In genomic region chr16:4036807-4037206, GRCm38 (mm10) we compare ENCODE assay signal across 28 mouse cellular contexts. TPM values are rescaled to one million over a fixed set of nuclear protein-coding genes. Genes with fewer than 3 reads are reported as not detected.
DNase-seq lines count a peak whose midpoint lies in the region; ATAC-seq and TF ChIP-seq lines count a peak whose summit lies in the region.
"Had no signal": no experiment of that assay in that cellular context is flagged by ENCODE, and none has a peak within 500 bp of the region (broad histone marks: within the 10 kb centered on the region; RNA-seq: fewer than 3 reads in every experiment).

Gene Dnase1 (plus strand): TSS chr16:4036942.

- no peak for TF ChIP-seq POLR2A in kidney, adult 2 months (IDR thresholded peaks at IDR 0.05; ENCODE audit: low read depth, low read length)

- peaks cover 28% of the 10 kb centered on the region for H3K4me1 ChIP-seq in kidney, adult 2 months (ENCODE audit: control insufficient read depth, insufficient read depth, low read length)
- no peaks in the 10 kb centered on the region for H3K4me1 ChIP-seq in stomach, embryonic 14.5 days (ENCODE audit: control insufficient read depth, insufficient read depth, low read length)
- no peaks in the 10 kb centered on the region for H3K4me1 ChIP-seq in stomach, postnatal 0 days (replicated peaks; ENCODE audit: control insufficient read depth, insufficient read depth)
- H3K4me1 ChIP-seq: embryonic facial prominence, embryonic 12.5 days had no signal

- 50% methylated on average over 5 of the region's 5 CpGs for WGBS in kidney, adult 2 months
- WGBS in stomach, embryonic 14.5 days = 84% methylated on average over 5 of the region's 5 CpGs
- WGBS in stomach, postnatal 0 days = 85% methylated on average over 5 of the region's 5 CpGs

- DNase-seq in kidney, adult 2 months = peak; percentile 68
- DNase-seq in kidney, postnatal 10 days = no peak
- no peak for DNase-seq in stomach, postnatal 0 days (ENCODE audit: low spot score)
- DNase-seq in kidney, postnatal 36 days = peak; percentile 58 to 70
- no peak for DNase-seq in cerebellum, adult 8-10 months
- DNase-seq: adrenal gland, adult 8-10 months; cerebellum, adult 9-10 months; embryo, embryonic 11 days; gastrocnemius, postnatal 14 days; heart, adult 18-20 months; heart, postnatal 4 days; liver, postnatal 0 days; lung, postnatal 36 days; right cerebral cortex, postnatal 25 days; spleen, adult 18-20 months; thymus, postnatal 4 days had no signal

- no peak for TF ChIP-seq EP300 in stomach, postnatal 0 days (optimal IDR thresholded peaks at IDR 0.05)

- H3K27ac ChIP-seq in kidney, adult 2 months (ENCODE audit: insufficient read depth, low read depth, low read length) = peak within 1 kb of the TSS; percentile 90
- H3K27ac ChIP-seq in stomach, embryonic 14.5 days (ENCODE audit: low read length) = no peak within 1 kb of the TSS
- H3K27ac ChIP-seq in stomach, postnatal 0 days (replicated peaks) = no peak within 1 kb of the TSS
- H3K27ac ChIP-seq: embryonic facial prominence, embryonic 12.5 days; hindbrain, embryonic 14.5 days; left cerebral cortex, adult 2 months; limb, embryonic 12.5 days had no signal

- ATAC-seq in stomach, embryonic 14.5 days (ENCODE audit: insufficient number of reproducible peaks, insufficient read depth, low FRiP score, low read depth) = no peak
- ATAC-seq in stomach, postnatal 0 days (ENCODE audit: low FRiP score, low TSS enrichment) = no peak
- no peak for ATAC-seq in activated CD4-positive, CD25-positive, alpha-beta regulatory T cell, adult 4 months
- ATAC-seq: CD4-positive, CD25-positive, alpha-beta regulatory T cell, adult 4 months; forebrain, embryonic 14.5 days; liver, postnatal 0 days; midbrain, embryonic 16.5 days had no signal

- TF ChIP-seq CTCF in kidney, adult 2 months (conservative IDR thresholded peaks at IDR 0.05; ENCODE audit: insufficient read depth, insufficient read length, low read depth, low read length) = no peak
- no peak for TF ChIP-seq CTCF in stomach, postnatal 0 days (IDR thresholded peaks at IDR 0.05; ENCODE audit: low read depth)

- no peak within 1 kb of the TSS for H3K9ac ChIP-seq in stomach, embryonic 14.5 days (replicated peaks; ENCODE audit: low read depth, low read length)
- H3K9ac ChIP-seq in stomach, postnatal 0 days (ENCODE audit: low read length) = no peak within 1 kb of the TSS
- H3K9ac ChIP-seq: embryonic facial prominence, embryonic 12.5 days; heart, embryonic 12.5 days; hindbrain, embryonic 14.5 days; limb, embryonic 12.5 days; liver, postnatal 0 days had no signal

- H3K9me3 ChIP-seq in stomach, embryonic 14.5 days (ENCODE audit: control insufficient read depth, low read depth, low read length) = no peaks in the 10 kb centered on the region
- no peaks in the 10 kb centered on the region for H3K9me3 ChIP-seq in stomach, postnatal 0 days (ENCODE audit: control insufficient read depth, low read length)
- H3K9me3 ChIP-seq: embryonic facial prominence, embryonic 12.5 days; heart, embryonic 12.5 days; limb, embryonic 12.5 days had no signal

- no peak within 1 kb of the TSS for H3K4me2 ChIP-seq in stomach, embryonic 14.5 days (replicated peaks; ENCODE audit: low read depth, low read length)
- H3K4me2 ChIP-seq in stomach, postnatal 0 days (replicated peaks; ENCODE audit: low read depth) = no peak within 1 kb of the TSS
- H3K4me2 ChIP-seq: embryonic facial prominence, embryonic 12.5 days; heart, embryonic 12.5 days; hindbrain, embryonic 14.5 days; limb, embryonic 12.5 days; liver, embryonic 11.5 days; midbrain, embryonic 11.5 days had no signal

- peak within 1 kb of the TSS; percentile 48 for H3K4me3 ChIP-seq in kidney, adult 2 months (ENCODE audit: insufficient read depth, low read depth, low read length)
- H3K4me3 ChIP-seq in stomach, embryonic 14.5 days (ENCODE audit: low read depth, low read length) = no peak within 1 kb of the TSS
- no peak within 1 kb of the TSS for H3K4me3 ChIP-seq in stomach, postnatal 0 days (ENCODE audit: low read depth, low read length)
- H3K4me3 ChIP-seq: embryonic facial prominence, embryonic 12.5 days; heart, embryonic 12.5 days; left cerebral cortex, adult 2 months; limb, embryonic 12.5 days had no signal

- H3K27me3 ChIP-seq in kidney, adult 2 months (replicated peaks; ENCODE audit: control insufficient read depth, insufficient read depth, low read length) = no peaks in the 10 kb centered on the region
- H3K27me3 ChIP-seq in stomach, embryonic 14.5 days (ENCODE audit: control insufficient read depth, insufficient read depth, low read length) = no peaks in the 10 kb centered on the region
- no peaks in the 10 kb centered on the region for H3K27me3 ChIP-seq in stomach, postnatal 0 days (ENCODE audit: control insufficient read depth, insufficient read depth, low read length)
- H3K27me3 ChIP-seq: embryonic facial prominence, embryonic 12.5 days; heart, embryonic 12.5 days; limb, embryonic 12.5 days had no signal

- peaks cover 4% of the 10 kb centered on the region; the same call in 1 of the 2 replicates for H3K36me3 ChIP-seq in kidney, adult 2 months (ENCODE audit: control insufficient read depth, insufficient read depth, low read length)
- H3K36me3 ChIP-seq in stomach, embryonic 14.5 days (ENCODE audit: control insufficient read depth, insufficient read depth, low read length) = peaks cover 36% of the 10 kb centered on the region
- H3K36me3 ChIP-seq in stomach, postnatal 0 days (ENCODE audit: control insufficient read depth, insufficient read depth, low read length) = peaks cover 8% of the 10 kb centered on the region; the same call in 1 of the 2 replicates

RNA-seq across cellular contexts. Expression of gene Dnase1, which starts in this region (rescaled TPM):
- polyA plus RNA-seq in kidney, adult 2 months (2012; rRNA removed) = 2,240 and 2,440 TPM in 2 replicates
- 5.5 and 12.0 TPM in 2 replicates for polyA plus RNA-seq in stomach, embryonic 14.5 days (2014; fragmentation: Nextera tagmentation; extraction: Ambion mirVana)
- 0.65 and 0.78 TPM in 2 replicates for polyA plus RNA-seq in stomach, postnatal 0 days (2015; fragmentation: Nextera tagmentation; extraction: Ambion mirVana)
- polyA plus RNA-seq in activated CD4-positive, CD25-positive, alpha-beta regulatory T cell, adult 4 months (2017; shearing (Covaris generic)) = 1 to 10 TPM; 3.4 to 4.5 TPM

Comparison
In these comparisons a context has a peak if more than half of its experiments do, and no peak if none do; other contexts are left out.
1. RNA of gene Dnase1 (polyA plus RNA-seq): 2,240 to 2,440 TPM in kidney, adult 2 months; 5.5 to 12.0 TPM in stomach, embryonic 14.5 days, 3.4 to 4.5 TPM in activated CD4-positive, CD25-positive, alpha-beta regulatory T cell, adult 4 months and 0.65 to 0.78 TPM in stomach, postnatal 0 days; every median in the first group is over 100 times any median in the second.
2. DNase-seq: peak in kidney, adult 2 months (single experiment) and kidney, postnatal 36 days (2 of 2); none in kidney, postnatal 10 days (single experiment), stomach, postnatal 0 days (single experiment) and cerebellum, adult 8-10 months (single experiment).